Mouse (Mus musculus): ENCODE data around the gene Olfr1324. TPM values are rescaled to one million over a fixed set of nuclear protein-coding genes. Genes with fewer than 3 reads are reported as not detected.
"Not testable (repeated sequence)": the region's sequence is repeated elsewhere in the genome, so short reads cannot be mapped to it uniquely, and the experiment has no call there.

Olfr1324 gene
- polyA plus RNA-seq, 1 experiment from 2014 or later = not detected

DNA sequence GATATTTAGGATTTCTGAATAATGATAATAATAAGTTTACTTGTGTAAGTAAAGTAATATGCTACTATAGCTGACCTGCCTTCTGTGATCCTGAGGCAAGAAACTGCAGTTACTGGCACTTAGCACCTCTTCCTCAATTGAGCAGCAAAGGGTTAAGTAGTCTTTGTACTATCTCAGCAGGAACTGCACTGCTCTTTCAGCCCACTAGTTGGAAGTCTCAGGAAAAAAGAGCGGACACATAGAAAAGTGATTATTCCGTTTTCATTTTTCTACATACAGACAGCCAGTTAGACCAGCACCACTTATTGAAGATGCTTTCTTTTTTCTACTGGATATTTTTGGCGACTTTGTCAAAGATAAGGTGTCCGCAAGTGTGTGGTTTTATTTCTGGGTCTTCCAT, 37.7 kb downstream of the Olfr1324 start:
- H3K9me3 ChIP-seq (replicated peaks; ENCODE audit: control insufficient read depth, low read length); H3K9ac ChIP-seq (ENCODE audit: low read depth, low read length); H3K27me3 ChIP-seq (ENCODE audit: control insufficient read depth, insufficient read depth, low read length); H3K4me1 ChIP-seq (ENCODE audit: control insufficient read depth, insufficient read depth, low read length); H3K4me3 ChIP-seq (ENCODE audit: low read depth, low read length); H3K4me2 ChIP-seq; H3K27ac ChIP-seq (ENCODE audit: low read depth, low read length); ATAC-seq (replicated peaks; ENCODE audit: insufficient number of reproducible peaks, low FRiP score, low TSS enrichment); H3K36me3 ChIP-seq (ENCODE audit: control insufficient read depth, insufficient read depth, low read length): not testable (repeated sequence)
- 77% methylated on average over 4 of the region's 4 CpGs for WGBS (ENCODE audit: insufficient replicate concordance)

DNA sequence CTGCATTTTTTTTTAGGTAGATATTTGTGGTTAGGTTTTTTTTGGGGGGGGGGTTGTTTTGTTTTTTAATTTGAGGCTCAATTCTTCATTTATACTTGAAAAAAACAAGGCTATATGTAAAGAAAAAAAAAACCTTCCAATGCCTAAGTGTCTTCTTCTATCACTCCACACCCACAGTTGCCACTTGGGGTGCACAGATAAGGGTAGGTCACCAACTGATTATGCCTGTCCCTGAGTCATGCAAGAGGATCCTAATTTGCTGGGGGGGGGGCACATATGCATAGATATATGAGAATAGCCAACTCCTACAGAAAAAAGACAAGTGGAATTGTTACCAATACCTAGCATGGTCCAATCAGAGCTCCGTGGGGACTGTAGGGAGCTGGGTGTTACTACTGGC, 53.3 kb downstream of the Olfr1324 start:
- 73% methylated on average over 1 of the region's 1 CpGs for WGBS (ENCODE audit: insufficient replicate concordance)
- Histone ChIP-seq H3K4me1 (ENCODE audit: control insufficient read depth, insufficient read depth, low read length) (no peaks in the 10 kb centered on the region), H3K9me3 (replicated peaks; ENCODE audit: control insufficient read depth, low read length) (peaks cover 8% of the 10 kb centered on the region; the same call in 1 of the 2 replicates), H3K4me3 (ENCODE audit: low read depth, low read length) (no peak overlapping the region), H3K27ac (ENCODE audit: low read depth, low read length) (no peak overlapping the region), H3K9ac (ENCODE audit: low read depth, low read length) (no peak overlapping the region), H3K36me3 (ENCODE audit: control insufficient read depth, insufficient read depth, low read length) (no peaks in the 10 kb centered on the region), H3K27me3 (ENCODE audit: control insufficient read depth, insufficient read depth, low read length) (no peaks in the 10 kb centered on the region), H3K4me2 (no peak overlapping the region)
- no peak for ATAC-seq (replicated peaks; ENCODE audit: insufficient number of reproducible peaks, low FRiP score, low TSS enrichment)

Data from heart, embryonic 11.5 days (tissue).